ENCODE assay signal across 9 mouse cellular contexts in the genomic region with DNA sequence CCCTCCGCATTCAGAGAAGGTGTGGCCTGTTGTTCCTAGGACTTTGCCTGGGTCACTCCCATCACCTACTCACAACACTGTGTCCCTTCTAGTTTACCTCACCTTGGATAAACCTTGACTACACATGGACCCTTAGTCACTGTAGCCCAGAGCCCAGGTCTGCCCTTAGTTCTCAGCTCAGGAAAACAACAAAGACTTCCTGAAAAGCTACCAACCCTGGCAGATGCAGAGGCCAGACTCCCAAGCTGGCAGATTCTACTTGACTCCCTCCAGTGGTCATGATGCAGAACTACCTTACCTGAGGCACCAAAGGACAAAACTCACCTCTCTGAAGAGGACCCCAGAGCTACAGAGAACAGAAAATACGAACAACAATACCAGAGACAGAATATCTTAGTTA. TPM values are rescaled to one million over a fixed set of nuclear protein-coding genes. Genes with fewer than 3 reads are reported as not detected.
DNase-seq lines count a peak whose midpoint lies in the region; TF ChIP-seq lines count a peak whose summit lies in the region.
"Had no signal": no experiment of that assay in that cellular context is flagged by ENCODE, and none has a peak within 500 bp of the region (broad histone marks: within the 10 kb centered on the region; RNA-seq: fewer than 3 reads in every experiment).

No protein-coding gene starts in this region.

- no peak for TF ChIP-seq POLR2A in brain, embryonic 14.5 days (IDR thresholded peaks at IDR 0.05; ENCODE audit: borderline replicate concordance, extremely low read depth, insufficient read depth, insufficient read length, poor library complexity, severe bottlenecking)

- TF ChIP-seq CTCF in layer of hippocampus, adult 2 months (conservative IDR thresholded peaks at IDR 0.05), result peak; percentile 69
- TF ChIP-seq CTCF in E14TG2a.4 (conservative IDR thresholded peaks at IDR 0.05; ENCODE audit: low read length), result peak; percentile 44
- TF ChIP-seq CTCF in brain, embryonic 14.5 days (IDR thresholded peaks at IDR 0.05; ENCODE audit: borderline replicate concordance, extremely low read depth, insufficient read depth, insufficient read length), result peak; percentile 35; the same call in 1 of the 2 replicates

- H3K9me3 ChIP-seq in E14TG2a.4 (ENCODE audit: low read length), result peaks cover 14% of the 10 kb centered on the region
- H3K9me3 ChIP-seq: liver, embryonic 15.5 days had no signal

- no peaks in the 10 kb centered on the region for H3K36me3 ChIP-seq in E14TG2a.4 (ENCODE audit: insufficient read depth, low read length)
- H3K36me3 ChIP-seq: liver, embryonic 15.5 days had no signal

- no peak overlapping the region for H3K4me3 ChIP-seq in layer of hippocampus, adult 2 months
- no peak overlapping the region for H3K4me3 ChIP-seq in E14TG2a.4 (replicated peaks; ENCODE audit: low read length)
- H3K4me3 ChIP-seq: liver, embryonic 15.5 days had no signal

- DNase-seq in layer of hippocampus, adult 2 months (ENCODE audit: low spot score in 2 of 2), result no peak
- no peak for DNase-seq in layer of hippocampus, adult 18-20 months (ENCODE audit: low spot score in 2 of 2)
- DNase-seq in brain, embryonic 14.5 days (ENCODE audit: low read depth), result peak; percentile 37
- peak; percentile 23 for DNase-seq in retina, postnatal 1 day
- DNase-seq in cerebellum, postnatal 25 days, result no peak
- DNase-seq in layer of hippocampus, adult 8-10 months (ENCODE audit: low spot score in 2 of 2), result no peak
- no peak for DNase-seq in right cerebral cortex, postnatal 14 days

- H3K4me1 ChIP-seq in E14TG2a.4 (replicated peaks; ENCODE audit: low read depth, low read length), result no peaks in the 10 kb centered on the region

- H3K27me3 ChIP-seq in E14TG2a.4 (ENCODE audit: insufficient read depth, low read length), result no peaks in the 10 kb centered on the region
- H3K27me3 ChIP-seq: liver, embryonic 15.5 days had no signal

- no peak overlapping the region for H3K27ac ChIP-seq in layer of hippocampus, adult 2 months
- H3K27ac ChIP-seq: liver, embryonic 15.5 days had no signal

RNA-seq across cellular contexts. Expression of a gene that starts 9.4 kb away (rescaled TPM):
- total RNA-seq in layer of hippocampus, adult 2 months (2021), result not detected
- total RNA-seq in layer of hippocampus, adult 18-20 months (2021), result under 1 TPM in 1 of 2 experiments, not detected in 1; 0.17 TPM
- polyA plus RNA-seq in brain, embryonic 14.5 days (2012; rRNA removed), result 0.19 and 0.45 TPM in 2 replicates
- under 1 TPM; 0.14 to 0.45 (median 0.32) TPM for total RNA-seq in layer of hippocampus, adult 8-10 months (2022)

RNA-seq across cellular contexts. Expression of a gene that starts 18.9 kb away (rescaled TPM):
- 1 to 10 TPM; 7.0 to 8.7 TPM for total RNA-seq in layer of hippocampus, adult 2 months (2021)
- total RNA-seq in layer of hippocampus, adult 18-20 months (2021), result 1 to 10 TPM; 2.9 to 5.1 TPM
- 24.8 and 33.8 TPM in 2 replicates for polyA plus RNA-seq in brain, embryonic 14.5 days (2012; rRNA removed)
- total RNA-seq in layer of hippocampus, adult 8-10 months (2022), result 1 to 10 TPM; 4.3 to 7.4 (median 6.5) TPM

RNA-seq across cellular contexts. Expression of a gene that starts 36.2 kb away (rescaled TPM):
- total RNA-seq in layer of hippocampus, adult 2 months (2021), result not detected
- not detected for total RNA-seq in layer of hippocampus, adult 18-20 months (2021)
- polyA plus RNA-seq in brain, embryonic 14.5 days (2012; rRNA removed), result not detected in 2 replicates
- not detected for total RNA-seq in layer of hippocampus, adult 8-10 months (2022)
- polyA plus RNA-seq: liver, embryonic 15.5 days had no signal

Comparison
In these comparisons a context has a peak if more than half of its experiments do, and no peak if none do; other contexts are left out.
1. DNase-seq: peak in brain, embryonic 14.5 days (single experiment) and retina, postnatal 1 day (single experiment); none in layer of hippocampus, adult 2 months (0 of 2), layer of hippocampus, adult 18-20 months (0 of 2), cerebellum, postnatal 25 days (0 of 2), layer of hippocampus, adult 8-10 months (0 of 2) and right cerebral cortex, postnatal 14 days (single experiment).
2. Peak in every context shown above with its lines, with median percentiles within 50 percentile points of each other: CTCF ChIP-seq.